Mouse (Mus musculus) small intestine, adult 2 months (tissue): Measurements from ENCODE around the gene Rps6ka5.

Experiments used
- CTCF ChIP-seq: fragments of 200-500 bp; IDR thresholded peaks from 2 replicates; pipeline ENCODE4 v1.5.1; 2012; ENCODE audit warnings: low read depth, mild to moderate bottlenecking, control low read depth, inconsistent platforms, low read length, moderate library complexity, mixed read lengths; ENCODE audit not compliant: insufficient replicate concordance, insufficient read length; ENCODE audit errors: extremely low read depth
- POLR2A ChIP-seq: fragments of 200-500 bp; IDR thresholded peaks from 2 replicates; pipeline ENCODE4 v1.6.1; 2012; ENCODE audit warnings: low read depth, mild to moderate bottlenecking, control low read depth, inconsistent platforms, low read length, moderate library complexity

- TF ChIP-seq CTCF (no peak), POLR2A (no peak)
Measured at GRCm38 (mm10) chr12:100716969-100717368, 9.8 kb downstream of the Rps6ka5 start.
